Comparison of ENCODE assay signal across 8 mouse cellular contexts in the genomic region with DNA sequence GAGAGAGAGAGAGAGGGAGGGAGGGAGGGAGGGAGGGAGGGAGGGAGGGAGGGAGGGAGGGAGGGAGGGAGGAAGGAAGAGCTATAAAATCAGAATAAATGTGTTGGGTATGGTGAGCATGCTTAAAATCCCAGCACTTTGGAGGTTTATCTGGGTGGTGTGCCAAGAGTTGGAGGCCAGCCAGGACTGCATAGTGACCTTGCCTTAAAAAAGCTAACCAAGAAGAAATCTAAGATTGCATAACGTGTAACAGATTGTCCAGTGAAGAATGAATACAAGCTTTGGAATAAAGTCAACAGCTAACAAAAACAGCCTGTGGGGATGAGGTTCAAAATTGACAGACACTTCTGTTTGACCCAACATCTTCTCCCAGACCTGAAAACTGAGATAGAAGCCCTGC. TPM values are rescaled to one million over a fixed set of nuclear protein-coding genes. Genes with fewer than 3 reads are reported as not detected.
DNase-seq lines count a peak whose midpoint lies in the region; ATAC-seq lines count a peak whose summit lies in the region.

No protein-coding gene starts in this region.

- DNase-seq in urinary bladder, postnatal 25 days (ENCODE audit: low spot score): peak; percentile 51
- DNase-seq in urinary bladder, adult 2 months (ENCODE audit: low spot score): no peak
- DNase-seq in fibroblast of lung, adult 2 months (ENCODE audit: low read depth): peak; percentile 92
- DNase-seq in kidney, postnatal 10 days: peak; percentile 86
- DNase-seq in testis, postnatal 14 days (ENCODE audit: low spot score): peak; percentile 75
- no peak for DNase-seq in thymus, postnatal 0 days (ENCODE audit: low spot score)
- no peak for DNase-seq in spleen, postnatal 14 days (ENCODE audit: low spot score in 2 of 2)

- no peak for ATAC-seq in monocyte, adult 5-6 weeks (replicated peaks; ENCODE audit: insufficient number of reproducible peaks, low FRiP score, low TSS enrichment, poor library complexity, severe bottlenecking)

RNA-seq across cellular contexts. Expression of a gene that starts 7.0 kb away (rescaled TPM):
- 16.3 and 19.4 TPM in 2 replicates for polyA plus RNA-seq in urinary bladder, adult 2 months (2012; rRNA removed)
- 19.9 and 22.0 TPM in 2 replicates for polyA plus RNA-seq in thymus, postnatal 0 days (2015; fragmentation: Nextera tagmentation; extraction: Ambion mirVana)
- 7.1 to 45.7 TPM (median 35.7 TPM) in 3 replicates for total RNA-seq in monocyte, adult 5-6 weeks (2017)

RNA-seq across cellular contexts. Expression of a gene that starts 13.9 kb away (rescaled TPM):
- 17.1 and 21.3 TPM in 2 replicates for polyA plus RNA-seq in urinary bladder, adult 2 months (2012; rRNA removed)
- 0.72 and 0.81 TPM in 2 replicates for polyA plus RNA-seq in thymus, postnatal 0 days (2015; fragmentation: Nextera tagmentation; extraction: Ambion mirVana)
- total RNA-seq in monocyte, adult 5-6 weeks (2017): 4.5 to 8.4 TPM (median 7.9 TPM) in 3 replicates

RNA-seq across cellular contexts. Expression of a gene that starts 18.5 kb away (rescaled TPM):
- polyA plus RNA-seq in urinary bladder, adult 2 months (2012; rRNA removed): 1.1 and 1.3 TPM in 2 replicates
- polyA plus RNA-seq in thymus, postnatal 0 days (2015; fragmentation: Nextera tagmentation; extraction: Ambion mirVana): not detected in 2 replicates
- 0.11 TPM in 1 of 3 replicates, not detected in the others for total RNA-seq in monocyte, adult 5-6 weeks (2017)

RNA-seq across cellular contexts. Expression of a gene that starts 43.3 kb away (rescaled TPM):
- polyA plus RNA-seq in urinary bladder, adult 2 months (2012; rRNA removed): 0.15 and 0.22 TPM in 2 replicates
- 0.10 TPM in 2 replicates for polyA plus RNA-seq in thymus, postnatal 0 days (2015; fragmentation: Nextera tagmentation; extraction: Ambion mirVana)
- not detected in 3 replicates for total RNA-seq in monocyte, adult 5-6 weeks (2017)

RNA-seq across cellular contexts. Expression of a gene that starts 50.7 kb away (rescaled TPM):
- polyA plus RNA-seq in urinary bladder, adult 2 months (2012; rRNA removed): 115 and 129 TPM in 2 replicates
- 413 and 414 TPM in 2 replicates for polyA plus RNA-seq in thymus, postnatal 0 days (2015; fragmentation: Nextera tagmentation; extraction: Ambion mirVana)
- 96.9 to 129 TPM (median 127 TPM) in 3 replicates for total RNA-seq in monocyte, adult 5-6 weeks (2017)

Comparison
In these comparisons a context has a peak if more than half of its experiments do, and no peak if none do; other contexts are left out.
1. DNase-seq: peak in urinary bladder, postnatal 25 days (single experiment), fibroblast of lung, adult 2 months (single experiment), kidney, postnatal 10 days (single experiment) and testis, postnatal 14 days (single experiment); none in urinary bladder, adult 2 months (single experiment), thymus, postnatal 0 days (single experiment) and spleen, postnatal 14 days (0 of 2).